ENCODE assay signal across 17 mouse cellular contexts in genomic region chr7:130932921-130933320, GRCm38 (mm10). TPM values are rescaled to one million over a fixed set of nuclear protein-coding genes. Genes with fewer than 3 reads are reported as not detected.
"Had no signal": no experiment of that assay in that cellular context is flagged by ENCODE, and none has a peak within 500 bp of the region (broad histone marks: within the 10 kb centered on the region; RNA-seq: fewer than 3 reads in every experiment).

No protein-coding gene starts in this region.

- DNase-seq: retina, postnatal 1 day; right cerebral cortex, adult 18-20 months; right cerebral cortex, postnatal 14 days; right cerebral cortex, postnatal 25 days; right cerebral cortex, postnatal 4 days; spleen, adult 18-20 months; thymus, adult 18-20 months; thymus, adult 2 months; thymus, postnatal 14 days; thymus, postnatal 25 days; thymus, postnatal 36 days; thymus, postnatal 4 days had no signal

- H3K36me3 ChIP-seq: neural tube, embryonic 13.5 days; neural tube, embryonic 15.5 days; stomach, embryonic 15.5 days had no signal

- H3K4me3 ChIP-seq: neural tube, embryonic 13.5 days; neural tube, embryonic 15.5 days; stomach, embryonic 15.5 days had no signal

- H3K9me3 ChIP-seq: neural tube, embryonic 13.5 days; neural tube, embryonic 15.5 days; stomach, embryonic 15.5 days had no signal

- H3K27ac ChIP-seq: neural tube, embryonic 13.5 days; neural tube, embryonic 15.5 days; stomach, embryonic 15.5 days; stomach, postnatal 0 days had no signal

RNA-seq across cellular contexts. Expression of gene Htra1, which starts 3.0 kb away (rescaled TPM):
- total RNA-seq: neutrophil, adult 5-6 weeks had no signal
